Mouse (Mus musculus) frontal cortex, adult (tissue): ENCODE data around the gene Myo3b.
"Not testable (repeated sequence)": the region's sequence is repeated elsewhere in the genome, so short reads cannot be mapped to it uniquely, and the experiment has no call there.

Source experiments
- ATAC-seq: cut with Nextera tagmentation; 2 replicates; pipeline ENCODE4 v1.9.2; 2017; ENCODE audit warnings: mild to moderate bottlenecking, moderate library complexity, mixed read lengths; ENCODE audit not compliant: low TSS enrichment

Myo3b gene

GRCm38 (mm10) chr2:70038752-70039151 lies at the start of gene Myo3b:
TSS of gene Myo3b (plus strand) at chr2:70039126.
- ATAC-seq: no peak

- peak; percentile 76 for ATAC-seq
Observed at GRCm38 (mm10) chr2:69989224-69989623, 49.7 kb upstream of the Myo3b start.

- ATAC-seq: no peak
Observed at GRCm38 (mm10) chr2:69990647-69991046, 48.3 kb upstream of the Myo3b start.

GRCm38 (mm10) chr2:69994082-69994736 lies 44.7 kb upstream of the Myo3b start:
- ATAC-seq: not testable (repeated sequence)

- ATAC-seq: no peak; the same call in 1 of the 2 replicates
Observed at GRCm38 (mm10) chr2:69994779-69995178, 44.1 kb upstream of the Myo3b start.

- ATAC-seq: no peak
Observed at GRCm38 (mm10) chr2:69999097-69999770, 39.7 kb upstream of the Myo3b start.

GRCm38 (mm10) chr2:70000316-70000715 lies 38.6 kb upstream of the Myo3b start:
- ATAC-seq: no peak

GRCm38 (mm10) chr2:70006492-70006891 lies 32.4 kb upstream of the Myo3b start:
- ATAC-seq: peak; percentile 52; the same call in 1 of the 2 replicates

- ATAC-seq: no peak
Observed at GRCm38 (mm10) chr2:70012941-70013340, 26.0 kb upstream of the Myo3b start.

- ATAC-seq: no peak
Observed at GRCm38 (mm10) chr2:70018236-70018635, 20.7 kb upstream of the Myo3b start.

- ATAC-seq: no peak
Observed at GRCm38 (mm10) chr2:70024454-70024853, 14.5 kb upstream of the Myo3b start.

GRCm38 (mm10) chr2:70025711-70026110 lies 13.2 kb upstream of the Myo3b start:
- ATAC-seq: peak; percentile 94

GRCm38 (mm10) chr2:70031472-70031871 lies 7.5 kb upstream of the Myo3b start:
- no peak for ATAC-seq

GRCm38 (mm10) chr2:70034895-70035294 lies 4.0 kb upstream of the Myo3b start:
- ATAC-seq: no peak

GRCm38 (mm10) chr2:70035358-70035757 lies 3.6 kb upstream of the Myo3b start:
- ATAC-seq: no peak

GRCm38 (mm10) chr2:70037221-70037620 lies 1.7 kb upstream of the Myo3b start:
- ATAC-seq: 0 out of 2 replicates have a peak, but pooled peaks have one; percentile 41

GRCm38 (mm10) chr2:70044466-70044865 lies 5.5 kb downstream of the Myo3b start:
- ATAC-seq: no peak

GRCm38 (mm10) chr2:70047868-70048267 lies 8.9 kb downstream of the Myo3b start:
- ATAC-seq: no peak

GRCm38 (mm10) chr2:70053803-70054202 lies 14.9 kb downstream of the Myo3b start:
- no peak for ATAC-seq

- no peak for ATAC-seq
Observed at GRCm38 (mm10) chr2:70058201-70058600, 19.3 kb downstream of the Myo3b start.

- peak; percentile 74 for ATAC-seq
Observed at GRCm38 (mm10) chr2:70060359-70061345, 21.7 kb downstream of the Myo3b start.

- no peak for ATAC-seq
Observed at GRCm38 (mm10) chr2:70065116-70065515, 26.2 kb downstream of the Myo3b start.
